Mouse (Mus musculus) embryo, embryonic 11 days (tissue): ENCODE results near the gene Smpd3.
A peak's percentile ranks its signal among the peaks of the same experiment; 100 is the strongest.

ENCODE experiments used
- DNase-seq: peaks from one replicate; pipeline ENCODE4 v3.0.0-alpha.2; 2015

The Smpd3 gene

GRCm38 (mm10) chr8:106337852-106338521 lies at the start of gene Smpd3:
TSS of gene Smpd3 (minus strand) at chr8:106337988.
- peak; percentile 99 for DNase-seq

GRCm38 (mm10) chr8:106381026-106381425 lies 43.2 kb upstream of the Smpd3 start:
- DNase-seq: no peak

- DNase-seq: no peak
These were observed 41.6 kb upstream of the Smpd3 start for GRCm38 (mm10) chr8:106379357-106379756.

- DNase-seq: no peak
These were observed 40.8 kb upstream of the Smpd3 start for GRCm38 (mm10) chr8:106378501-106379048.

GRCm38 (mm10) chr8:106376862-106377261 lies 39.1 kb upstream of the Smpd3 start:
- DNase-seq: no peak

- no peak for DNase-seq
These were observed 38.2 kb upstream of the Smpd3 start for GRCm38 (mm10) chr8:106375957-106376356.

GRCm38 (mm10) chr8:106369069-106369468 lies 31.3 kb upstream of the Smpd3 start:
- no peak for DNase-seq

GRCm38 (mm10) chr8:106368501-106368900 lies 30.7 kb upstream of the Smpd3 start:
- DNase-seq: no peak

GRCm38 (mm10) chr8:106364837-106365236 lies 27.0 kb upstream of the Smpd3 start:
- no peak for DNase-seq

- no peak for DNase-seq
These were observed 26.5 kb upstream of the Smpd3 start for GRCm38 (mm10) chr8:106364278-106364677.

GRCm38 (mm10) chr8:106363321-106363720 lies 25.5 kb upstream of the Smpd3 start:
- DNase-seq: no peak

- no peak for DNase-seq
These were observed 22.0 kb upstream of the Smpd3 start for GRCm38 (mm10) chr8:106359650-106360338.

GRCm38 (mm10) chr8:106351135-106351534 lies 13.3 kb upstream of the Smpd3 start:
- DNase-seq: no peak

- no peak for DNase-seq
These were observed 11.6 kb upstream of the Smpd3 start for GRCm38 (mm10) chr8:106349398-106349797.

GRCm38 (mm10) chr8:106346123-106346522 lies 8.3 kb upstream of the Smpd3 start:
- DNase-seq: no peak

GRCm38 (mm10) chr8:106343471-106343870 lies 5.7 kb upstream of the Smpd3 start:
- no peak for DNase-seq

- DNase-seq: no peak
These were observed 5.0 kb upstream of the Smpd3 start for GRCm38 (mm10) chr8:106342828-106343227.

- peak; percentile 17 for DNase-seq
These were observed 987 bp upstream of the Smpd3 start for GRCm38 (mm10) chr8:106338741-106339209.

- DNase-seq: peak; percentile 35
These were observed 1.2 kb downstream of the Smpd3 start for GRCm38 (mm10) chr8:106336561-106336960.

- DNase-seq: no peak
These were observed 1.8 kb downstream of the Smpd3 start for GRCm38 (mm10) chr8:106336031-106336430.

- DNase-seq: no peak
These were observed 2.6 kb downstream of the Smpd3 start for GRCm38 (mm10) chr8:106335196-106335595.

GRCm38 (mm10) chr8:106333346-106333745 lies 4.4 kb downstream of the Smpd3 start:
- DNase-seq: peak; percentile 46

- DNase-seq: no peak
These were observed 5.3 kb downstream of the Smpd3 start for GRCm38 (mm10) chr8:106332498-106332897.

- no peak for DNase-seq
These were observed 11.2 kb downstream of the Smpd3 start for GRCm38 (mm10) chr8:106326624-106327023.
